ENCODE assay signal across 26 mouse cellular contexts in genomic region chr14:32429030-32429602, GRCm38 (mm10). TPM values are rescaled to one million over a fixed set of nuclear protein-coding genes. Genes with fewer than 3 reads are reported as not detected.
A peak's percentile ranks its signal among the peaks of the same experiment; 100 is the strongest.
DNase-seq lines count a peak whose midpoint lies in the region; ATAC-seq and TF ChIP-seq lines count a peak whose summit lies in the region.
"Had no signal": no experiment of that assay in that cellular context is flagged by ENCODE, and none has a peak within 500 bp of the region (broad histone marks: within the 10 kb centered on the region; RNA-seq: fewer than 3 reads in every experiment).

No protein-coding gene starts in this region.

- H3K4me1 ChIP-seq in hindbrain, embryonic 10.5 days (replicated peaks), result peaks cover 22% of the 10 kb centered on the region
- peaks cover 15% of the 10 kb centered on the region for H3K4me1 ChIP-seq in hindbrain, embryonic 13.5 days (replicated peaks)
- no peaks in the 10 kb centered on the region for H3K4me1 ChIP-seq in kidney, postnatal 0 days (replicated peaks; ENCODE audit: insufficient read depth, low read length)
- H3K4me1 ChIP-seq: heart, embryonic 10.5 days; liver, embryonic 15.5 days had no signal

- WGBS in hindbrain, embryonic 10.5 days, result 26% methylated on average over 8 of the region's 8 CpGs
- 10% methylated on average over 8 of the region's 8 CpGs for WGBS in hindbrain, embryonic 13.5 days
- WGBS in kidney, postnatal 0 days, result 14% methylated on average over 8 of the region's 8 CpGs

- TF ChIP-seq CTCF in kidney, postnatal 0 days (IDR thresholded peaks at IDR 0.05; ENCODE audit: low read depth), result no peak

- no peak overlapping the region for H3K4me2 ChIP-seq in hindbrain, embryonic 13.5 days
- H3K4me2 ChIP-seq in kidney, postnatal 0 days (ENCODE audit: low read length), result no peak overlapping the region
- H3K4me2 ChIP-seq: liver, embryonic 15.5 days; midbrain, embryonic 12.5 days; neural tube, embryonic 12.5 days had no signal

- no peak for ATAC-seq in hindbrain, embryonic 13.5 days (ENCODE audit: low FRiP score)
- peak; percentile 33; the same call in 1 of the 2 replicates for ATAC-seq in kidney, postnatal 0 days (replicated peaks; ENCODE audit: low FRiP score, low read depth)
- ATAC-seq: forebrain, postnatal 0 days had no signal

- no peak overlapping the region for H3K4me3 ChIP-seq in hindbrain, embryonic 10.5 days
- H3K4me3 ChIP-seq in hindbrain, embryonic 13.5 days, result no peak overlapping the region
- H3K4me3 ChIP-seq in kidney, postnatal 0 days (replicated peaks; ENCODE audit: low read depth, low read length), result no peak overlapping the region
- H3K4me3 ChIP-seq: heart, embryonic 10.5 days; liver, embryonic 15.5 days; midbrain, embryonic 12.5 days; neural tube, embryonic 12.5 days had no signal

- peak; percentile 42 for DNase-seq in hindbrain, embryonic 10.5 days (ENCODE audit: low spot score)
- DNase-seq in kidney, postnatal 0 days (ENCODE audit: low spot score), result peak; percentile 61
- no peak for DNase-seq in kidney, postnatal 36 days
- peak; percentile 37 for DNase-seq in embryo, embryonic 10 days (ENCODE audit: low spot score)
- DNase-seq in mesoderm, embryonic 11.5 days (ENCODE audit: low read depth, low spot score), result peak; percentile 48
- DNase-seq in urinary bladder, adult 2 months (ENCODE audit: low spot score), result no peak
- DNase-seq in lung, postnatal 10 days, result no peak
- DNase-seq: adrenal gland, adult 2 months; cerebellum, adult 11-12 months; cerebellum, postnatal 10 days; forebrain, postnatal 0 days; kidney, adult 9 months; left cerebral cortex, postnatal 4 days; liver; right cerebral cortex, adult 18-20 months; right cerebral cortex, postnatal 4 days; thymus, adult 18-20 months; thymus, postnatal 36 days had no signal

- H3K9ac ChIP-seq in hindbrain, embryonic 13.5 days, result no peak overlapping the region
- no peak overlapping the region for H3K9ac ChIP-seq in kidney, postnatal 0 days (ENCODE audit: low read depth, low read length)
- H3K9ac ChIP-seq: forebrain, postnatal 0 days; liver, embryonic 15.5 days; midbrain, embryonic 12.5 days; neural tube, embryonic 12.5 days had no signal

- H3K36me3 ChIP-seq in hindbrain, embryonic 10.5 days, result no peaks in the 10 kb centered on the region
- H3K36me3 ChIP-seq in hindbrain, embryonic 13.5 days, result no peaks in the 10 kb centered on the region
- no peaks in the 10 kb centered on the region for H3K36me3 ChIP-seq in kidney, postnatal 0 days (ENCODE audit: insufficient read depth, low read length)
- H3K36me3 ChIP-seq: heart, embryonic 10.5 days; liver, embryonic 15.5 days; midbrain, embryonic 12.5 days; neural tube, embryonic 12.5 days had no signal

- peaks cover 16% of the 10 kb centered on the region for H3K27me3 ChIP-seq in hindbrain, embryonic 10.5 days (ENCODE audit: insufficient read depth, poor library complexity, severe bottlenecking)
- peaks cover 10% of the 10 kb centered on the region for H3K27me3 ChIP-seq in hindbrain, embryonic 13.5 days
- H3K27me3 ChIP-seq in kidney, postnatal 0 days (ENCODE audit: insufficient read depth, low read length), result no peaks in the 10 kb centered on the region
- H3K27me3 ChIP-seq: liver, embryonic 15.5 days had no signal

- no peaks in the 10 kb centered on the region for H3K9me3 ChIP-seq in hindbrain, embryonic 10.5 days
- H3K9me3 ChIP-seq in hindbrain, embryonic 13.5 days, result no peaks in the 10 kb centered on the region
- no peaks in the 10 kb centered on the region for H3K9me3 ChIP-seq in kidney, postnatal 0 days (replicated peaks; ENCODE audit: low read length)
- H3K9me3 ChIP-seq: heart, embryonic 10.5 days; liver, embryonic 15.5 days; midbrain, embryonic 12.5 days; neural tube, embryonic 12.5 days had no signal

- H3K27ac ChIP-seq in hindbrain, embryonic 10.5 days, result peak overlapping the region; percentile 71
- no peak overlapping the region for H3K27ac ChIP-seq in hindbrain, embryonic 13.5 days
- H3K27ac ChIP-seq in kidney, postnatal 0 days, result no peak overlapping the region
- H3K27ac ChIP-seq: heart, embryonic 10.5 days; liver, embryonic 15.5 days; macrophage; midbrain, embryonic 12.5 days; neural tube, embryonic 12.5 days had no signal

RNA-seq across cellular contexts. Expression of gene Slc18a3, which starts 35.5 kb away (rescaled TPM):
- 2.8 and 12.0 TPM in 2 replicates for polyA plus RNA-seq in hindbrain, embryonic 10.5 days (2016; fragmentation: Nextera tagmentation; extraction: Ambion mirVana)
- 17.4 and 17.5 TPM in 2 replicates for polyA plus RNA-seq in hindbrain, embryonic 13.5 days (2015; fragmentation: Nextera tagmentation; extraction: Ambion mirVana)
- not detected in 2 replicates for polyA plus RNA-seq in kidney, postnatal 0 days (2015; fragmentation: Nextera tagmentation; extraction: Ambion mirVana)
- 0.14 and 0.29 TPM in 2 replicates for polyA plus RNA-seq in urinary bladder, adult 2 months (2012; rRNA removed)
- polyA plus RNA-seq: liver, embryonic 15.5 days; macrophage had no signal

RNA-seq across cellular contexts. Expression of gene Chat, which starts 36.7 kb away (rescaled TPM):
- 0.19 and 1.1 TPM in 2 replicates for polyA plus RNA-seq in hindbrain, embryonic 10.5 days (2016; fragmentation: Nextera tagmentation; extraction: Ambion mirVana)
- polyA plus RNA-seq in hindbrain, embryonic 13.5 days (2015; fragmentation: Nextera tagmentation; extraction: Ambion mirVana), result 2.2 and 2.7 TPM in 2 replicates
- polyA plus RNA-seq in kidney, postnatal 0 days (2015; fragmentation: Nextera tagmentation; extraction: Ambion mirVana), result 0.10 TPM in 1 of 2 replicates, not detected in the other
- polyA plus RNA-seq in urinary bladder, adult 2 months (2012; rRNA removed), result 0.07 and 0.08 TPM in 2 replicates
- polyA plus RNA-seq: adrenal gland, adult 2 months; liver, embryonic 15.5 days; macrophage had no signal

RNA-seq across cellular contexts. Expression of gene 1700024G13Rik, which starts 40.9 kb away (rescaled TPM):
- 0.32 and 2.0 TPM in 2 replicates for polyA plus RNA-seq in hindbrain, embryonic 10.5 days (2016; fragmentation: Nextera tagmentation; extraction: Ambion mirVana)
- 0.31 and 1.8 TPM in 2 replicates for polyA plus RNA-seq in hindbrain, embryonic 13.5 days (2015; fragmentation: Nextera tagmentation; extraction: Ambion mirVana)
- polyA plus RNA-seq in kidney, postnatal 0 days (2015; fragmentation: Nextera tagmentation; extraction: Ambion mirVana), result not detected in 2 replicates
- polyA plus RNA-seq in urinary bladder, adult 2 months (2012; rRNA removed), result not detected in 2 replicates
- polyA plus RNA-seq: adrenal gland, adult 2 months; heart, embryonic 10.5 days; intestine, embryonic 14.5 days; liver, embryonic 15.5 days; macrophage; midbrain, embryonic 12.5 days; neural tube, embryonic 12.5 days; stomach, embryonic 14.5 days had no signal

Comparison
In these comparisons a context has a peak if more than half of its experiments do, and no peak if none do; other contexts are left out.
1. DNase-seq: peak in hindbrain, embryonic 10.5 days (single experiment), kidney, postnatal 0 days (single experiment), embryo, embryonic 10 days (single experiment) and mesoderm, embryonic 11.5 days (single experiment); none in kidney, postnatal 36 days (0 of 2), urinary bladder, adult 2 months (single experiment) and lung, postnatal 10 days (single experiment).